22 mouse cellular contexts compared by ENCODE assay signal in genomic region chr2:6357306-6357705, GRCm38 (mm10).
"Had no signal": no experiment of that assay in that cellular context is flagged by ENCODE, and none has a peak within 500 bp of the region (broad histone marks: within the 10 kb centered on the region; RNA-seq: fewer than 3 reads in every experiment).

No protein-coding gene starts in this region.

- ATAC-seq: hindbrain, embryonic 16.5 days; hindbrain, postnatal 0 days; inflammation-experienced regulatory T-cells, adult 6 months; intestine, embryonic 15.5 days; intestine, embryonic 16.5 days; intestine, postnatal 0 days had no signal

- DNase-seq: heart, postnatal 10 days; heart, postnatal 14 days; heart, postnatal 36 days; heart, postnatal 4 days; kidney, adult 11 months; kidney, adult 18-20 months; kidney, adult 2 months; kidney, adult 8-10 months; kidney, adult 9 months; kidney, postnatal 10 days; kidney, postnatal 14 days; kidney, postnatal 25 days; kidney, postnatal 36 days; kidney, postnatal 4 days; layer of hippocampus, adult 9-11 months; layer of hippocampus, postnatal 36 days had no signal
